Mouse (Mus musculus) liver, adult 2 months (tissue): ENCODE measurements around the gene Grin2d.

Source experiments
- CTCF ChIP-seq: fragments of 200-500 bp; IDR thresholded peaks from 2 replicates; pipeline ENCODE4 v1.5.1; 2011; ENCODE audit warnings: low read depth, low read length, control low read depth
- POLR2A ChIP-seq: fragments of 200-500 bp; IDR thresholded peaks from 2 replicates; pipeline ENCODE4 v1.6.1; 2011; ENCODE audit warnings: low read length, control low read depth; ENCODE audit not compliant: insufficient read depth; ENCODE audit errors: extremely low read depth

DNA sequence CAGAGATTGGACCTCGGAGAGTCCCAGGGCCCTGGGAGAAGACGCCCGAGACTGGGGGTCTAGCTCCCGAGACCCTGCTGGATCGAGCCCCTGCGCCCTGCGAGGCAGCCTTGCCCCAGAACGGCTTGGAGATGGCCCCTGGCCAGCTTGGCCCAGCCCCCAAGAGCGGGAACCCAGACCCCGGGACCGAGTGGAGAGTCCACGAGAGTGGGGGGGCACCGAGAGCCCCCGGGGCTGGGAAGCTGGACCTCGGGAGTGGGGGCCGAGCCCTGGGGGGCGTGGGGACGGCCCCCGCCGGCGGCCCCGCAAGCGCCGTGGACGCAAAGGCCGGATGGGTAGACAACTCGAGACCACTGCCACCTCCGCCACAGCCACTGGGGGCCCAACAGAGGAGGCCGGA is 83.2 kb downstream of the Grin2d start:
- no peak for TF ChIP-seq POLR2A
- no peak for TF ChIP-seq CTCF
